9 mouse cellular contexts compared by ENCODE assay signal in genomic region chr11:102434406-102434805, GRCm38 (mm10). TPM values are rescaled to one million over a fixed set of nuclear protein-coding genes. Genes with fewer than 3 reads are reported as not detected.
DNase-seq lines count a peak whose midpoint lies in the region; ATAC-seq and TF ChIP-seq lines count a peak whose summit lies in the region.
"Had no signal": no experiment of that assay in that cellular context is flagged by ENCODE, and none has a peak within 500 bp of the region (broad histone marks: within the 10 kb centered on the region; RNA-seq: fewer than 3 reads in every experiment).

No protein-coding gene starts in this region.

- no peaks in the 10 kb centered on the region for H3K27me3 ChIP-seq in forebrain, embryonic 16.5 days (replicated peaks; ENCODE audit: control insufficient read depth, insufficient read depth, low read length)
- no peaks in the 10 kb centered on the region for H3K27me3 ChIP-seq in hindbrain, embryonic 14.5 days (ENCODE audit: control insufficient read depth, insufficient read depth, low read length)

- H3K4me1 ChIP-seq in ES-E14 (ENCODE audit: control insufficient read depth in 2 of 2, insufficient read depth in 2 of 2, low read length in 2 of 2, poor library complexity in 1 of 2): peaks cover 0 to 10% of the 10 kb centered on the region in 2 experiments; a peak in 3 of 4 replicates
- peaks cover 41% of the 10 kb centered on the region for H3K4me1 ChIP-seq in forebrain, embryonic 16.5 days (replicated peaks; ENCODE audit: control insufficient read depth, insufficient read depth, low read length)
- peaks cover 25% of the 10 kb centered on the region for H3K4me1 ChIP-seq in hindbrain, embryonic 14.5 days (replicated peaks; ENCODE audit: control insufficient read depth, insufficient read depth, low read length)

- DNase-seq in ES-E14 (ENCODE audit: low read depth, low spot score): peak; percentile 88
- peak; percentile 84 for DNase-seq in c-Kit-positive CD71-positive TER-119-negative erythroid progenitor cells, embryonic 14.5 days (ENCODE audit: low read depth)
- DNase-seq in hindbrain, embryonic 14.5 days (ENCODE audit: low spot score): peak; percentile 95
- DNase-seq in left cerebral cortex, adult 11 months (ENCODE audit: low spot score): peak; percentile 85
- DNase-seq in right cerebral cortex, adult 2 months (ENCODE audit: low spot score in 2 of 2): peak; percentile 94 to 96
- DNase-seq in urinary bladder, postnatal 14 days (ENCODE audit: low spot score): peak; percentile 87

- H3K4me3 ChIP-seq in ES-E14 (ENCODE audit: insufficient read depth in 1 of 2, low read depth in 1 of 2, low read length in 2 of 2, poor library complexity in 1 of 2, severe bottlenecking in 1 of 2): no peak overlapping the region
- no peak overlapping the region for H3K4me3 ChIP-seq in forebrain, embryonic 16.5 days (replicated peaks; ENCODE audit: low read length)
- H3K4me3 ChIP-seq in hindbrain, embryonic 14.5 days (replicated peaks; ENCODE audit: low read length): no peak overlapping the region
- H3K4me3 ChIP-seq: heart, embryonic 15.5 days had no signal

- no peak overlapping the region for H3K4me2 ChIP-seq in forebrain, embryonic 16.5 days (ENCODE audit: low read length)
- no peak overlapping the region for H3K4me2 ChIP-seq in hindbrain, embryonic 14.5 days (replicated peaks)
- H3K4me2 ChIP-seq: heart, embryonic 15.5 days had no signal

- peak; percentile 52 for ATAC-seq in forebrain, embryonic 16.5 days
- ATAC-seq in hindbrain, embryonic 14.5 days (ENCODE audit: low FRiP score): peak; percentile 41; the same call in 1 of the 2 replicates
- ATAC-seq in megakaryocyte progenitor cell, adult 5-6 weeks (replicated peaks; ENCODE audit: poor library complexity): peak; percentile 47

- WGBS in forebrain, embryonic 16.5 days: 4% methylated on average over 7 of the region's 7 CpGs
- 9% methylated on average over 7 of the region's 7 CpGs for WGBS in hindbrain, embryonic 14.5 days

- in situ Hi-C loops in ES-E14 (cut with MboI; ENCODE audit: low sequenced_read_pairs in 2 of 2, unreplicated experiment in 2 of 2): loop anchor here in 1 of 2 experiments (10.0 kb wide), 1 partner anchor 110 kb away; no protein-coding TSS in a partner anchor

- H3K9ac ChIP-seq in ES-E14 (ENCODE audit: insufficient read depth, low read depth, low read length, poor library complexity, severe bottlenecking): no peak overlapping the region
- no peak overlapping the region for H3K9ac ChIP-seq in forebrain, embryonic 16.5 days (replicated peaks; ENCODE audit: low read depth, low read length)
- H3K9ac ChIP-seq in hindbrain, embryonic 14.5 days: 0 out of 2 replicates have a peak overlapping the region, but pooled peaks have one; percentile 10
- H3K9ac ChIP-seq: heart, embryonic 15.5 days had no signal

- no peaks in the 10 kb centered on the region for H3K9me3 ChIP-seq in ES-E14 (ENCODE audit: control insufficient read depth, insufficient read depth, low read depth, low read length)
- H3K9me3 ChIP-seq in forebrain, embryonic 16.5 days (ENCODE audit: control insufficient read depth, low read length): no peaks in the 10 kb centered on the region
- no peaks in the 10 kb centered on the region for H3K9me3 ChIP-seq in hindbrain, embryonic 14.5 days (ENCODE audit: control insufficient read depth, low read length)
- H3K9me3 ChIP-seq: heart, embryonic 15.5 days had no signal

- H3K36me3 ChIP-seq in ES-E14 (ENCODE audit: control insufficient read depth, insufficient read depth, low read length, poor library complexity, severe bottlenecking): peaks cover 33% of the 10 kb centered on the region
- H3K36me3 ChIP-seq in forebrain, embryonic 16.5 days (ENCODE audit: control insufficient read depth, insufficient read depth): peaks cover 5% of the 10 kb centered on the region; the same call in 1 of the 2 replicates
- peaks cover 55% of the 10 kb centered on the region for H3K36me3 ChIP-seq in hindbrain, embryonic 14.5 days (replicated peaks; ENCODE audit: control insufficient read depth, insufficient read depth)

- no peak overlapping the region for H3K27ac ChIP-seq in ES-E14 (ENCODE audit: insufficient read depth, low read depth, low read length, poor library complexity, severe bottlenecking)
- H3K27ac ChIP-seq in forebrain, embryonic 16.5 days (ENCODE audit: low read length): no peak overlapping the region
- no peak overlapping the region for H3K27ac ChIP-seq in hindbrain, embryonic 14.5 days
- H3K27ac ChIP-seq: heart, embryonic 15.5 days had no signal

TF ChIP-seq in ES-E14, 5 proteins besides CTCF, POLR2A, EP300 and RAD21:
- no peak for TF ChIP-seq MAFK (IDR thresholded peaks at IDR 0.05; ENCODE audit: insufficient read depth, low read depth, low read length)
- no peak for TF ChIP-seq HCFC1 (IDR thresholded peaks at IDR 0.05; ENCODE audit: borderline replicate concordance, insufficient read depth, low read length)
- TF ChIP-seq CHD2 (IDR thresholded peaks at IDR 0.05; ENCODE audit: low read depth, low read length): no peak
- TF ChIP-seq ZC3H11A (IDR thresholded peaks at IDR 0.05; ENCODE audit: borderline replicate concordance, low read depth, low read length): 0 out of 2 replicates have a peak, but pooled peaks have one; percentile 39
- no peak for TF ChIP-seq ZNF384 (IDR thresholded peaks at IDR 0.05; ENCODE audit: low read depth, low read length)

RNA-seq across cellular contexts. Expression of gene Grn, which starts 4.3 kb away (rescaled TPM):
- 81.5 and 154 TPM in 2 replicates for total RNA-seq in ES-E14 (2012; rRNA removed)
- 68.0 and 72.8 TPM in 2 replicates for polyA plus RNA-seq in forebrain, embryonic 16.5 days (2015; fragmentation: Nextera tagmentation; extraction: Ambion mirVana)
- 52.4 and 63.6 TPM in 2 replicates for polyA plus RNA-seq in hindbrain, embryonic 14.5 days (2014; fragmentation: Nextera tagmentation; extraction: Ambion mirVana)
- 119 and 136 TPM in 2 replicates for total RNA-seq in megakaryocyte progenitor cell, adult 5-6 weeks (2015)
- total RNA-seq in megakaryocyte progenitor cell, adult 5-6 weeks (2017): 44.0 and 45.4 TPM in 2 replicates

RNA-seq across cellular contexts. Expression of gene Fam171a2, which starts 13.1 kb away (rescaled TPM):
- 6.7 and 13.1 TPM in 2 replicates for total RNA-seq in ES-E14 (2012; rRNA removed)
- 16.1 and 17.8 TPM in 2 replicates for polyA plus RNA-seq in forebrain, embryonic 16.5 days (2015; fragmentation: Nextera tagmentation; extraction: Ambion mirVana)
- polyA plus RNA-seq in hindbrain, embryonic 14.5 days (2014; fragmentation: Nextera tagmentation; extraction: Ambion mirVana): 30.9 and 40.4 TPM in 2 replicates
- 0.05 and 0.07 TPM in 2 replicates for total RNA-seq in megakaryocyte progenitor cell, adult 5-6 weeks (2015)
- 0.04 and 0.24 TPM in 2 replicates for total RNA-seq in megakaryocyte progenitor cell, adult 5-6 weeks (2017)

RNA-seq across cellular contexts. Expression of gene Slc25a39, which starts 26.7 kb away (rescaled TPM):
- total RNA-seq in ES-E14 (2012; rRNA removed): 152 and 175 TPM in 2 replicates
- polyA plus RNA-seq in forebrain, embryonic 16.5 days (2015; fragmentation: Nextera tagmentation; extraction: Ambion mirVana): 134 and 143 TPM in 2 replicates
- polyA plus RNA-seq in hindbrain, embryonic 14.5 days (2014; fragmentation: Nextera tagmentation; extraction: Ambion mirVana): 154 and 157 TPM in 2 replicates
- 95.5 and 124 TPM in 2 replicates for total RNA-seq in megakaryocyte progenitor cell, adult 5-6 weeks (2015)
- 48.7 and 52.7 TPM in 2 replicates for total RNA-seq in megakaryocyte progenitor cell, adult 5-6 weeks (2017)

RNA-seq across cellular contexts. Expression of gene Itga2b, which starts 35.5 kb away (rescaled TPM):
- 6.6 and 7.8 TPM in 2 replicates for total RNA-seq in ES-E14 (2012; rRNA removed)
- 3.6 and 6.6 TPM in 2 replicates for polyA plus RNA-seq in forebrain, embryonic 16.5 days (2015; fragmentation: Nextera tagmentation; extraction: Ambion mirVana)
- polyA plus RNA-seq in hindbrain, embryonic 14.5 days (2014; fragmentation: Nextera tagmentation; extraction: Ambion mirVana): 5.0 and 8.4 TPM in 2 replicates
- total RNA-seq in megakaryocyte progenitor cell, adult 5-6 weeks (2015): 5.3 and 6.4 TPM in 2 replicates
- 14.2 and 22.3 TPM in 2 replicates for total RNA-seq in megakaryocyte progenitor cell, adult 5-6 weeks (2017)

RNA-seq across cellular contexts. Expression of gene Rundc3a, which starts 41.2 kb away (rescaled TPM):
- 6.7 and 15.9 TPM in 2 replicates for total RNA-seq in ES-E14 (2012; rRNA removed)
- 129 and 156 TPM in 2 replicates for polyA plus RNA-seq in forebrain, embryonic 16.5 days (2015; fragmentation: Nextera tagmentation; extraction: Ambion mirVana)
- polyA plus RNA-seq in hindbrain, embryonic 14.5 days (2014; fragmentation: Nextera tagmentation; extraction: Ambion mirVana): 106 TPM in 2 replicates
- total RNA-seq in megakaryocyte progenitor cell, adult 5-6 weeks (2015): not detected in 2 replicates
- not detected in 2 replicates for total RNA-seq in megakaryocyte progenitor cell, adult 5-6 weeks (2017)
